ENCODE assay signal across 11 mouse cellular contexts in the genomic region with DNA sequence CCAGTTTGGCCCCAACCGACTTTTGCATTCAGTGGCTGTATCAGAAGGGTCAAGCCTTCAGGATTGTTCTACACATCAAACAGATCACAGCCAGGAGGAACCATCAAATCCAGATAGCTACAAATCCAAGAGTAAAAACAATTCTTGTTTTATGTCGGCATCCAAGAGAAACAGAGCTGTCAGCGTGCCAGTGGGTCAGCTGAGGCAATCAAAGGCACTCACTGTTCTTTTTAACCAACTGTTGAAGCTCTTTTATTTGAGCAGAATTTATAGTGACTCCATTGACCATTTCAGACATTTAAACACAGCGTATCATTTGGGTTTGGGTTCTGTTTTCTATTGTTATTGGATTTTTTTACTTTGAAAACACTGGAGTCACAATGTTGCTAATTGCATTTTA.
DNase-seq lines count a peak whose midpoint lies in the region.
"Had no signal": no experiment of that assay in that cellular context is flagged by ENCODE, and none has a peak within 500 bp of the region (broad histone marks: within the 10 kb centered on the region; RNA-seq: fewer than 3 reads in every experiment).

No protein-coding gene starts in this region.

- peak; percentile 12 for DNase-seq in cerebellum, adult 9-10 months
- no peak for DNase-seq in cerebellum, adult 9-11 months
- peak; percentile 22 for DNase-seq in kidney, postnatal 10 days
- DNase-seq in kidney, postnatal 25 days: no peak
- DNase-seq in right cerebral cortex, postnatal 10 days (ENCODE audit: low spot score in 2 of 2): peak; percentile 36 to 42
- no peak for DNase-seq in right cerebral cortex, postnatal 36 days (ENCODE audit: low spot score in 2 of 2)
- DNase-seq in telencephalon, adult 2 months (ENCODE audit: low read depth, low spot score): peak; percentile 52
- no peak for DNase-seq in thymus, postnatal 10 days (ENCODE audit: low spot score in 2 of 2)
- DNase-seq: heart, adult 11 months; kidney, adult 9 months; lung, embryonic 14.5 days had no signal

Comparison
In these comparisons a context has a peak if more than half of its experiments do, and no peak if none do; other contexts are left out.
1. DNase-seq: peak in cerebellum, adult 9-10 months (single experiment), kidney, postnatal 10 days (single experiment), right cerebral cortex, postnatal 10 days (2 of 2) and telencephalon, adult 2 months (single experiment); none in cerebellum, adult 9-11 months (single experiment), kidney, postnatal 25 days (0 of 2), right cerebral cortex, postnatal 36 days (0 of 2) and thymus, postnatal 10 days (0 of 2).